Mouse (Mus musculus): ENCODE measurements around the gene Fam227a. TPM values are rescaled to one million over a fixed set of nuclear protein-coding genes. Genes with fewer than 3 reads are reported as not detected.

Gene Fam227a
- total RNA-seq, 2 experiments from 2014 or later, result 1.1 TPM; not detected in 1

Other genes with a start within 250 kb of the Fam227a start
- 48.5 and 52.0 TPM in 2 replicates for gene Csnk1e, start 203.4 kb downstream of the Fam227a start, total RNA-seq (2014; fragmentation: Nextera tagmentation)
- gene Csnk1e, start 203.4 kb downstream of the Fam227a start, total RNA-seq (2017), result 30.5 and 40.8 TPM in 2 replicates
- not detected in 2 replicates for gene Kcnj4, start 153.7 kb downstream of the Fam227a start, total RNA-seq (2014; fragmentation: Nextera tagmentation)
- gene Kcnj4, start 153.7 kb downstream of the Fam227a start, total RNA-seq (2017), result not detected in 2 replicates
- gene Kdelr3, start 142.5 kb downstream of the Fam227a start, total RNA-seq (2014; fragmentation: Nextera tagmentation), result not detected in 2 replicates
- not detected in 2 replicates for gene Kdelr3, start 142.5 kb downstream of the Fam227a start, total RNA-seq (2017)
- 157 and 184 TPM in 2 replicates for gene Ddx17, start 112.2 kb downstream of the Fam227a start, total RNA-seq (2014; fragmentation: Nextera tagmentation)
- 128 and 171 TPM in 2 replicates for gene Ddx17, start 112.2 kb downstream of the Fam227a start, total RNA-seq (2017)
- gene Dmc1, start 53.8 kb downstream of the Fam227a start, total RNA-seq (2014; fragmentation: Nextera tagmentation), result not detected in 2 replicates
- 1.2 TPM in 1 of 2 replicates, not detected in the other for gene Dmc1, start 53.8 kb downstream of the Fam227a start, total RNA-seq (2017)
- 18.3 and 32.9 TPM in 2 replicates for gene Cby1, start 243 bp upstream of the Fam227a start, total RNA-seq (2014; fragmentation: Nextera tagmentation)
- gene Cby1, start 243 bp upstream of the Fam227a start, total RNA-seq (2017), result 57.0 and 65.7 TPM in 2 replicates
- gene Tomm22, start 11.9 kb upstream of the Fam227a start, total RNA-seq (2014; fragmentation: Nextera tagmentation), result 195 and 205 TPM in 2 replicates
- 85.4 and 108 TPM in 2 replicates for gene Tomm22, start 11.9 kb upstream of the Fam227a start, total RNA-seq (2017)
- gene Josd1, start 29.0 kb upstream of the Fam227a start, total RNA-seq (2014; fragmentation: Nextera tagmentation), result 43.6 and 59.8 TPM in 2 replicates
- gene Josd1, start 29.0 kb upstream of the Fam227a start, total RNA-seq (2017), result 43.8 and 49.8 TPM in 2 replicates
- 73.3 and 79.3 TPM in 2 replicates for gene Gtpbp1, start 31.9 kb upstream of the Fam227a start, total RNA-seq (2014; fragmentation: Nextera tagmentation)
- 99.5 and 126 TPM in 2 replicates for gene Gtpbp1, start 31.9 kb upstream of the Fam227a start, total RNA-seq (2017)
- 9.9 and 11.8 TPM in 2 replicates for gene Sun2, start 83.6 kb upstream of the Fam227a start, total RNA-seq (2014; fragmentation: Nextera tagmentation)
- 13.9 and 15.2 TPM in 2 replicates for gene Sun2, start 83.6 kb upstream of the Fam227a start, total RNA-seq (2017)
- gene Dnal4, start 118.9 kb upstream of the Fam227a start, total RNA-seq (2014; fragmentation: Nextera tagmentation), result 13.2 and 13.5 TPM in 2 replicates
- 7.6 and 10.0 TPM in 2 replicates for gene Dnal4, start 118.9 kb upstream of the Fam227a start, total RNA-seq (2017)
- 1.2 TPM in 1 of 2 replicates, not detected in the other for gene Nptxr, start 145.8 kb upstream of the Fam227a start, total RNA-seq (2014; fragmentation: Nextera tagmentation)
- not detected in 2 replicates for gene Nptxr, start 145.8 kb upstream of the Fam227a start, total RNA-seq (2017)
- gene Npcd, start 175.3 kb upstream of the Fam227a start, total RNA-seq (2014; fragmentation: Nextera tagmentation), result not detected in 2 replicates
- gene Npcd, start 175.3 kb upstream of the Fam227a start, total RNA-seq (2017), result not detected in 2 replicates
- gene Cbx6, start 175.7 kb upstream of the Fam227a start, total RNA-seq (2014; fragmentation: Nextera tagmentation), result 25.1 and 25.6 TPM in 2 replicates
- gene Cbx6, start 175.7 kb upstream of the Fam227a start, total RNA-seq (2017), result 14.4 and 36.7 TPM in 2 replicates
- 243 and 293 TPM in 2 replicates for gene Apobec3, start 232.7 kb upstream of the Fam227a start, total RNA-seq (2014; fragmentation: Nextera tagmentation)
- 135 and 175 TPM in 2 replicates for gene Apobec3, start 232.7 kb upstream of the Fam227a start, total RNA-seq (2017)